Mouse (Mus musculus) lung, postnatal 0 days (tissue): ENCODE data around the gene Ildr2.

Experiments used
- CTCF ChIP-seq: IDR thresholded peaks from 2 replicates; pipeline ENCODE4 v1.5.1; 2016; ENCODE audit warnings: antibody characterized with exemption, mild to moderate bottlenecking
- EP300 ChIP-seq: IDR thresholded peaks from 2 replicates; pipeline ENCODE4 v1.6.1; 2016; ENCODE audit warnings: antibody characterized with exemption, mild to moderate bottlenecking, control low read depth

DNA sequence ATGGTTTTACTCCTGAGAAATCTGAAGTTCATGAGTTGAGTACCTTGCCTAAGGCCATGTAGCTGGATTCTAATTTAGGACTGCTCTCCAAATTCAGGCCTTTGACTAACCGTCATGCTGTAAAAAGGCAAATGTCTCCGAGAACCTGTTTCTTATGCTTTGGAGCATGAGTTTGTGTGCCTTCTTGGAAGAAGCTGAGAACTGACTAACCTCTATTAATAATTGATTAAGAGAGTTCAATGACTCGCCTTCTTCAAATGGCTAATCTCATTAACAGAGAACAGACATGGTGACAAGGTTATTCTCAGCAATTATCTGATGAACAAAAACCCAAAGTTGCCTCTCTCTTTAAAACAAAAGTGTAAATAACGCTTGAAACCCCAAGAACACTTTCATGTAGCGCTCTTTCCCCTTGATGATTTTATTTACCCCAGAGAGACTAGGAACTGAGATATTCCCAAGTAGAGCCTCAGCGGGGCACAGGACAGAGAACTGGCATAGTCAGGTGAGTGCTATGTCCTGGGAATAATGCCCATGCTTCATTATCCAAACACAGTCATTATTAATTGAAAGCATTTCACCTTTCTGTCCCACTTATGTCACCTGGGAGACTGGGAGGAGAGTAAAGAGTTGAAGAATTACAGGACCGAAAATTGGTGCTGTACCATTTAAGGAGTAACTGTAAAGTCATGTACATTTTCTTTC, 12.2 kb downstream of the Ildr2 start:
- TF ChIP-seq CTCF (no peak), EP300 (no peak)
